Mouse (Mus musculus): ENCODE data around the gene Tmem106c. TPM values are rescaled to one million over a fixed set of nuclear protein-coding genes. Genes with fewer than 3 reads are reported as not detected.

The Tmem106c gene
- polyA plus RNA-seq (2017; shearing (Covaris generic)), result 32.3 TPM

GRCm38 (mm10) chr15:97963989-97964835 is at the start of gene Tmem106c:
Gene Tmem106c (plus strand): TSS chr15:97964200.

GRCm38 (mm10) chr15:98003822-98004739 is 40.1 kb downstream of the Tmem106c start, which contains the start of gene Col2a1:
Gene Col2a1 (minus strand): TSS chr15:98004695.

Other genes starting within 250 kb of the Tmem106c start
- 0.50 TPM for gene Endou, start 232.9 kb upstream of the Tmem106c start, polyA plus RNA-seq (2017; shearing (Covaris generic))
- gene Rapgef3, start 196.2 kb upstream of the Tmem106c start, polyA plus RNA-seq (2017; shearing (Covaris generic)), result 3.9 TPM
- 36.5 TPM for gene Slc48a1, start 185.7 kb upstream of the Tmem106c start, polyA plus RNA-seq (2017; shearing (Covaris generic))
- gene Hdac7, start 119.7 kb upstream of the Tmem106c start, polyA plus RNA-seq (2017; shearing (Covaris generic)), result 60.5 TPM
- 2.3 TPM for gene Vdr, start 53.6 kb upstream of the Tmem106c start, polyA plus RNA-seq (2017; shearing (Covaris generic))
- gene Col2a1, start 40.5 kb downstream of the Tmem106c start, polyA plus RNA-seq (2017; shearing (Covaris generic)), result not detected
- gene Pfkm, start 128.4 kb downstream of the Tmem106c start, polyA plus RNA-seq (2017; shearing (Covaris generic)), result 18.2 TPM
- gene Senp1, start 129.5 kb downstream of the Tmem106c start, polyA plus RNA-seq (2017; shearing (Covaris generic)), result 47.9 TPM
- gene Asb8, start 201.4 kb downstream of the Tmem106c start, polyA plus RNA-seq (2017; shearing (Covaris generic)), result 50.0 TPM
- gene Ccdc184, start 203.0 kb downstream of the Tmem106c start, polyA plus RNA-seq (2017; shearing (Covaris generic)), result 0.30 TPM
- not detected for gene Olfr288, start 231.3 kb downstream of the Tmem106c start, polyA plus RNA-seq (2017; shearing (Covaris generic))

Measured in CD4-positive, CD25-positive, alpha-beta regulatory T cell, adult 9 weeks (primary cell).